Mouse (Mus musculus): Measurements from ENCODE around the gene Dixdc1. TPM values are rescaled to one million over a fixed set of nuclear protein-coding genes. Genes with fewer than 3 reads are reported as not detected.

The Dixdc1 gene
- polyA plus RNA-seq, 1 experiment from 2014 or later, result 18.6 TPM

DNA sequence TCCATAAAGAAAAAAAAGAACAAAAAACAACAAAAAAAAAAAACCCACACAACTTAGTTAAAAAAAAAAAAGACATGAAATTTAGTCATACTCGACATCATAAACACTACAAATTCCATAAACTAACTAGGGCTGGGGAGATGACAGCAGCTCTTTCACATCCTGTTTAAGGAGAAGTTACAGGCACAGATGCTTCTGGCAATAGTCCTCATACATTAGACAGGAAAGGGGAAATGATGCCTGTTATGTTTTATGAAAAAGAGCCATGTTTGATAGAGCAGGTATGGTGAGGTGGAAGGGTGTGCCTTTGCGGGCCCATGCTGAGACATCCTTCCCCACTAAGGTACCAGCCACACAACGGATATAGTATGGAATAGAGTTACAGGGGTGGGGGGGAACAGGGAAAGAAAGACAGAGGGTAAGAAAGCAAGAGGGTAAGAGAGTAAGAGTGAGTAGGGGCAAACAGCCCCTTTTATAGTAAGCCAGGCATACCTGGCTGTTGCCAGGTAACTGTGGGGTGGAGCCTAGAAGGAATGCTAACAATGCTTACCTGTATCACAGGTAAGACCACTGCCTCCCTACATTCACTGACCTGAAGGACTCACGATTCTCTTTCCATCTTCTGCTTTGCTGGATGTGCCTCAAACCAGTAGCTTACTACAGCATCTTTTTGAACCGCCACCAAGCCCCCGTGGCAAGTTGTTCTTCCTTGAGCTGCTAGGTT is 22.4 kb upstream of the Dixdc1 start:
- WGBS, result 72% methylated on average over 6 of the region's 6 CpGs

DNA sequence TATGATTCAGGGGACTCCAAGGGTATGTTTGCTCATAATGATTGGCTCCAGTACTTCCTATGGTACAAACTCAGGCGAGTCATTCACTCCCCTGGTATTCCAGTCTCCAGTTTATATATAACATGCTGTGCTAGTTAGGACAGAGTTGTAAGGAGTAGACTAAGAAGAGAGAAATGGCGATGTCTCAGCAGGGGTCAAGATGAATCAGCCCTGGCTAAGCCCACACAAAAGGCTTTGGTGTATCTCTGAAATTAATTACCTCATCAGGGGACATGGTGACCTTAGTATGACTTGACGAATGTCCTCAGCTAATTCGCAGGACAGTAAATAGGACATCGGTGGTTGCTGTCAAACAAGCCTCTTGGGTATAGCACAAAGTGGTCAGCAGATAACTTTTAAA is 17.4 kb upstream of the Dixdc1 start:
- no peaks in the 10 kb centered on the region for H3K4me1 ChIP-seq
- H3K4me2 ChIP-seq, result no peak overlapping the region
- H3K9me3 ChIP-seq, result no peaks in the 10 kb centered on the region
- H3K36me3 ChIP-seq (replicated peaks), result no peaks in the 10 kb centered on the region
- no peak overlapping the region for H3K4me3 ChIP-seq (replicated peaks)
- H3K27ac ChIP-seq, result no peak overlapping the region
- no peak overlapping the region for H3K9ac ChIP-seq
- H3K27me3 ChIP-seq, result 0 out of 2 replicates have a peak, but pooled peaks cover 8% of the 10 kb centered on the region
- no peak for ATAC-seq (ENCODE audit: low FRiP score)
- 44% methylated on average over 5 of the region's 5 CpGs for WGBS

More for the DNA sequence above, 22.4 kb upstream of the Dixdc1 start:
- Histone ChIP-seq H3K9ac (no peak overlapping the region), H3K4me2 (no peak overlapping the region), H3K4me3 (replicated peaks) (no peak overlapping the region), H3K36me3 (replicated peaks) (no peaks in the 10 kb centered on the region), H3K4me1 (no peaks in the 10 kb centered on the region), H3K9me3 (no peaks in the 10 kb centered on the region), H3K27ac (no peak overlapping the region), H3K27me3 (0 out of 2 replicates have a peak, but pooled peaks cover 5% of the 10 kb centered on the region)
- ATAC-seq (ENCODE audit: low FRiP score), result no peak

DNA sequence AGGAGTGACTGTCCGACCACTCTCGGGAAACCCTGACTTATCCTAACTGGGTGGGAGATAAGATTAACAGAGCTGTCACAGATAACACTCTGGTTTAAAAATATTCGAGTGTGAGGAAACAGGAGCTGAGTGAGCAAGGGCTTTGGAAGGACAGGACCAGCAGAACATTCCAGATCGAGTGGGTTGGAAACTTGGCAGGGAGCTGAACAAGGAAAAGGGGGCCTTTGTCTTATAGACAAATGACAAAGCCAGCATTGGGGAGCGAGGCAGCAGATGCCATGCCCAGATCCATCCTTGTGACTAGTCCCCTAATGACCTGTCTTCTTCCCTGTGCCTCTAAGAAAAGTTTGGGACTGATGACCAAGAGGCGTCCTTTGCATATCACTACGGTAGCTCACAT is 14.6 kb upstream of the Dixdc1 start:
- no peaks in the 10 kb centered on the region for H3K36me3 ChIP-seq (replicated peaks)
- WGBS, result 78% methylated on average over 7 of the region's 7 CpGs
- H3K9me3 ChIP-seq, result no peaks in the 10 kb centered on the region
- ATAC-seq (ENCODE audit: low FRiP score), result no peak
- H3K27me3 ChIP-seq, result peaks cover 8% of the 10 kb centered on the region; the same call in 1 of the 2 replicates
- H3K9ac ChIP-seq, result no peak overlapping the region
- no peak overlapping the region for H3K27ac ChIP-seq
- no peaks in the 10 kb centered on the region for H3K4me1 ChIP-seq
- H3K4me2 ChIP-seq, result no peak overlapping the region
- no peak overlapping the region for H3K4me3 ChIP-seq (replicated peaks)

DNA sequence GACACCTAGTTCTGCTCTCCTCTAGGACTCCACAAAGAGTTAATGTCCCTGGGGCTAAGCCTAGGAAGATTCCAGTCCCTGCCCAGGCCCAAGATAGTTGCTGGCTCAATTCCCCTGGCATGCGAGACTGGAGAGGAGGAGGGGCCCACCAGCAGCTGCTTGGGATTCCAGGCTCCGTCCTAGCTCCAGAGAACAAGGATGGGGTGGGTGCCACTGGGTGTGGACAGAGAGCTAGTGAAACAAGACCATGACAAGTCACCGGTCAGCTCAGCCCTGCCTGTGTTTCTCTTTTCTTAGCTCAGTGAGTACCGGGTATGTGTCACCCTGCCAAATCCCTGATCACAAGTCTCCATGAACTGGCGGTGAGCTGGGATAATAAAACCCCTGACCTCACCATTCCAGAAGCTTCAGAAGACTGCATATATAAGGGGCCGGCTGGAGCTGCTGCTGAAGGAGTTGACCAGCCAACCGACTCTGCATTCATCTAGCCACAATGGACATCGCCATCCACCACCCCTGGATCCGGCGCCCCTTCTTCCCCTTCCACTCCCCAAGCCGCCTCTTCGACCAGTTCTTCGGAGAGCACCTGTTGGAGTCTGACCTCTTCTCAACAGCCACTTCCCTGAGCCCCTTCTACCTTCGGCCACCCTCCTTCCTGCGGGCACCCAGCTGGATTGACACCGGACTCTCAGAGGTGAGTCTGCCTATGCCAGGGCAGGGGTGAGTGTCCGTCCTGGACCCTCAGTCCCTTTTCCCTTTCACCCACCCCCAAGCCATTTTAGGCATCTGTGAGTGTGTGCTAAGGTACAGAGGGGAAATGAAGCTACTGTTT is 13.7 kb upstream of the Dixdc1 start:
- H3K36me3 ChIP-seq (replicated peaks), result no peaks in the 10 kb centered on the region
- H3K27ac ChIP-seq, result no peak overlapping the region
- ATAC-seq (ENCODE audit: low FRiP score), result no peak
- no peak overlapping the region for H3K4me3 ChIP-seq (replicated peaks)
- no peak overlapping the region for H3K9ac ChIP-seq
- H3K4me2 ChIP-seq, result no peak overlapping the region
- H3K9me3 ChIP-seq, result no peaks in the 10 kb centered on the region
- no peaks in the 10 kb centered on the region for H3K4me1 ChIP-seq
- 77% methylated on average over 17 of the region's 17 CpGs for WGBS
- peaks cover 8% of the 10 kb centered on the region; the same call in 1 of the 2 replicates for H3K27me3 ChIP-seq

DNA sequence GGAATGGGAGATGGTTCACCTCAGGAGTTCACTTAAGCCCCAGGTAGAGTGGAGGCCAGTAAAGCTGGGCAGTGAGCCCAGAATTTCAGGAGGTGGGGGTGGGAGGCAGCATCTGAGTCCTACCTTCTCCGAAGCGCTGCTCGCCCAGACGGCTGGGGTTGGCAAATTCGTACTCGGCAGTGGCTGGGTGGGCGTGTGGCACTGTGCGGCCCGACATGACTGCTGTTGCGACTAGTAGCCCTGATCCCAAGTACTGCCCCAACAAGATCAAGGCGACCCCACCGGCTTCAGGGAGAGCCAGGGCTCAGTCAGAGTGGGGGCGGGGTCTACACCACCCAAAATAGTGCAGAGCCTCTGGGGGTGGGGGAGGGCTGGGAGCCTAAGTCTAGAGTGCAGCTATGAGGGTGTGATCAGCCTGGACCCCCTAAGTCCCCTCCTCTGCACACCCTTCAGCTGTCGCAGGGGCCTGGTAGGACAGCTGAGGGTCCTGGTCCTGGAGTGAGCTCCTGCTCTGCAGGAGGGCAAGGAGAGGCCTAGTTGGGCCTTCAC is 12.8 kb upstream of the Dixdc1 start, which contains the start of gene Hspb2:
Gene Hspb2, minus strand, starts transcription at position 301 of the 549 bp plus-strand sequence.
- H3K9me3 ChIP-seq, result no peaks in the 10 kb centered on the region
- no peak within 1 kb of the TSS for H3K9ac ChIP-seq
- no peaks in the 10 kb centered on the region for H3K4me1 ChIP-seq
- no peaks in the 10 kb centered on the region for H3K36me3 ChIP-seq (replicated peaks)
- H3K27me3 ChIP-seq, result peaks cover 12% of the 10 kb centered on the region
- H3K4me3 ChIP-seq (replicated peaks), result no peak within 1 kb of the TSS
- no peak within 1 kb of the TSS for H3K27ac ChIP-seq
- ATAC-seq (ENCODE audit: low FRiP score), result no peak
- H3K4me2 ChIP-seq, result no peak within 1 kb of the TSS
- WGBS, result 69% methylated on average over 14 of the region's 14 CpGs

DNA sequence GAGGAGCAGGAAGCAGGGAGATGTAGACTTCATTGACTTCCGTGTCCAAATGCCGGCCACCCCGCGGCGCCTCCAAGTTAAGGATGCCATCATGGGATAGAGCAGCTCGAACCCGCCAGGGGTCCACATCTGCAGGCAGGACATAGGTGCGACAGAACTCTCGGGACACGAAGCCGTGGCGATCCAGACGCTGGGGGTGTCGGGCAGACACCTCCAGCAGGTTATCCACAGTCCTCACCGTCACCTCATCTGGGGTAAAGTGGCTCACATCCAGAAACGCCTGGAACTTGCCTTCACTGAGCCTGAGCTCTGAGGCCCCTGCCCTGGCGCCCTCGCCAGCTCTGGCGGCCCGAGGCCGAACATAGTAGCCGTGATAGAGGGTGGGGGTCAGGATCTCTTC is 12.0 kb upstream of the Dixdc1 start, which contains the start of gene Cryab:
Gene Cryab, plus strand, starts transcription at position 3 of the 400 bp plus-strand sequence.
- WGBS, result 74% methylated on average over 22 of the region's 22 CpGs
- H3K9ac ChIP-seq, result no peak within 1 kb of the TSS

DNA sequence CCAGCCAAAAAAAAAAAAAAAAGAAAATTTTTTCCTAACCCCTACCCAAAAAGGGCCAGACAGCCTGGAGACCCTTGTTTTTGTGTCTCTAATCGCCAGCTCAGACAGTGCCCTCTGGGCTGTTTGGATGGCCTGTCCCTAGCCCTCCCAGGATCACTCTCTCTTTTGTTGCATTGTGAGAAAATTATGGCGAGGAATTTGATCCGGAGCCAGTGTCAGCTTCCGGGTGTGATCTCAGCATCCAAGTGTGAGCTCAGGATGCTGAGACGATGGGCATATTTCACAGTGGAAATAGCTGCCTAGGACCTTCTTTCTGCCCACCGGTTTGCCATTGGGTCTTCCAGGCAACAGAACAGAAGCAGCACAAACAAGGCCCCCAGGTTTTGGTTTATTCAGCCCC is 11.4 kb upstream of the Dixdc1 start:
- Histone ChIP-seq H3K9ac (no peak overlapping the region), H3K27ac (no peak overlapping the region), H3K36me3 (replicated peaks) (no peaks in the 10 kb centered on the region), H3K4me3 (replicated peaks) (no peak overlapping the region), H3K4me1 (peaks cover 7% of the 10 kb centered on the region), H3K4me2 (no peak overlapping the region), H3K9me3 (no peaks in the 10 kb centered on the region), H3K27me3 (peaks cover 26% of the 10 kb centered on the region)
- 80% methylated on average over 6 of the region's 6 CpGs for WGBS
- no peak for ATAC-seq (ENCODE audit: low FRiP score)

More for the DNA sequence above, 12.0 kb upstream of the Dixdc1 start, which contains the start of gene Cryab:
- H3K27me3 ChIP-seq, result peaks cover 20% of the 10 kb centered on the region
- H3K36me3 ChIP-seq (replicated peaks), result no peaks in the 10 kb centered on the region
- no peak within 1 kb of the TSS for H3K4me3 ChIP-seq (replicated peaks)
- no peak within 1 kb of the TSS for H3K27ac ChIP-seq
- H3K4me2 ChIP-seq, result no peak within 1 kb of the TSS
- no peak for ATAC-seq (ENCODE audit: low FRiP score)
- peaks cover 2% of the 10 kb centered on the region for H3K4me1 ChIP-seq
- H3K9me3 ChIP-seq, result no peaks in the 10 kb centered on the region

DNA sequence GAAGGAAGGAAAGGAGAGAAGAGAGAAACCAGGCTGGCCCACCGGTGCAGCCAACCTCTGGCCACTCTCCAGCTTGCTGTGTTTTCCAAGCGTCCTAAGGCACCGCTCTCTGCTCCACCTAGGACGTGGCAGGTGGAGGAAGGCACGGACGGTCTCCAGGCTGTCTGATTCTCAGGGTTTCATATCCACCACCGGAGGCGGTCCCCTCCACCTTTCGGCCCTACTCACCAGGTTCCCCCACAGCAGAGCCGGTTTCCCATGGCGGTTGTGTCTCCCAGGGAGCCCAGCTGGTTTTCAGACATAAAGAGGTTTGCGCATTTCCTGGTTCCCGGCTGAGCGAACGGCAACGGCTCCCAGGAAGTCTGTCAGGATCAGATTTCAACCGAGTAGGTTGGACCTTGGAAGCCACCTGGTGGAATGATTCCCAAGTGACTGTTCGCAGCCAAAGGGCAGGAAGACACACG is 6.9 kb upstream of the Dixdc1 start, which contains the start of gene 2310030G06Rik:
Gene 2310030G06Rik, minus strand, starts transcription at position 323 of the 464 bp plus-strand sequence.
- Histone ChIP-seq H3K27me3 (peaks cover 23% of the 10 kb centered on the region), H3K27ac (no peak within 1 kb of the TSS), H3K9me3 (no peaks in the 10 kb centered on the region), H3K4me3 (replicated peaks) (peak within 1 kb of the TSS; percentile 38), H3K36me3 (replicated peaks) (no peaks in the 10 kb centered on the region), H3K4me2 (peak within 1 kb of the TSS; percentile 57), H3K4me1 (peaks cover 7% of the 10 kb centered on the region), H3K9ac (peak within 1 kb of the TSS; percentile 38; the same call in 1 of the 2 replicates)
- WGBS, result 2% methylated on average over 19 of the region's 19 CpGs
- no peak; the same call in 1 of the 2 replicates for ATAC-seq (ENCODE audit: low FRiP score)

DNA sequence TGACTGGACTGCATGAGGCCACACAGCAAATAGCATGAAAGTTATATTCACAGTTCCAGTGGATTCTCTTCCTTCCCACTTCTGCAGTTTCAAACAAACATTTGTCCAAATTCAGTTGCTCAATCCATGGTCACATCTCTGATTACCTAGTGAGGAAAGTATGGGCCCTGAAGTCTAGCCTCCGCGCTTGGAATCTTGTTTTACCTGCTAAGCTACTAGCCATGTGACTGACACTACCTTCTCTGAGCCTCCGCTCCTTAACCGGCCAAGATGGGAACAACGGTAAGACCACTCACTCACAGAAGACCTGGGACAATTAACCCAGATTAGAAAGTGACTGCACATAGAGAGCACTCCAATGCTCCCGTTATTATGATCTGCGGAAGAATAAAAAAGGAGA is 6.5 kb upstream of the Dixdc1 start:
- peak overlapping the region; percentile 38 for H3K4me3 ChIP-seq (replicated peaks)
- H3K36me3 ChIP-seq (replicated peaks), result no peaks in the 10 kb centered on the region
- peak overlapping the region; percentile 57 for H3K4me2 ChIP-seq
- peaks cover 21% of the 10 kb centered on the region for H3K27me3 ChIP-seq
- whole genome bisulfite sequencing, result 14% methylated on average over 7 of the region's 7 CpGs
- peaks cover 7% of the 10 kb centered on the region for H3K4me1 ChIP-seq
- H3K9me3 ChIP-seq, result no peaks in the 10 kb centered on the region
- no peak overlapping the region for H3K27ac ChIP-seq
- H3K9ac ChIP-seq, result 0 out of 2 replicates have a peak overlapping the region, but pooled peaks have one; percentile 38
- no peak for ATAC-seq (ENCODE audit: low FRiP score)

DNA sequence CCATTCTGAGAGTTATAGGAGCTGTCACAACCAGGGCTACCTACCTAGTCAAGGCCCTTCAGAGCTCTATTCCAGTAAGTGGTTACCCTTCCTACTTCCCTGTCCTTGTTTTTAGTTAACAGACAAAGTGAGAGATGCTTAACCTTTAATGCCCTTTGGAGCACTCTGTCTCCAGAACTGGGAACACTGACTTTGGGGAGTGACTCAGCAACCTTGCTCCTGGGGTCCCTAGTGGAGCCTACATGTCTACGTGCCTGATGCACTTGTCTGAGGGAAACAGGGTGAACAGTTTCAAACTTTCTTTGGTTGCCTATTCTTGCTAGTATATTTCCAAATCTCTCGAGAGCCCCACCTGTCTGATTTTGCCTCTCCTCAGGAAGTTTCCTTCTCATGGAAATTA is 3.4 kb upstream of the Dixdc1 start:
- ATAC-seq (ENCODE audit: low FRiP score), result no peak
- Histone ChIP-seq H3K9ac (no peak overlapping the region), H3K27me3 (peaks cover 21% of the 10 kb centered on the region), H3K9me3 (no peaks in the 10 kb centered on the region), H3K36me3 (replicated peaks) (no peaks in the 10 kb centered on the region), H3K27ac (no peak overlapping the region), H3K4me3 (replicated peaks) (no peak overlapping the region), H3K4me1 (peaks cover 19% of the 10 kb centered on the region), H3K4me2 (no peak overlapping the region)
- 68% methylated on average over 2 of the region's 2 CpGs for WGBS

DNA sequence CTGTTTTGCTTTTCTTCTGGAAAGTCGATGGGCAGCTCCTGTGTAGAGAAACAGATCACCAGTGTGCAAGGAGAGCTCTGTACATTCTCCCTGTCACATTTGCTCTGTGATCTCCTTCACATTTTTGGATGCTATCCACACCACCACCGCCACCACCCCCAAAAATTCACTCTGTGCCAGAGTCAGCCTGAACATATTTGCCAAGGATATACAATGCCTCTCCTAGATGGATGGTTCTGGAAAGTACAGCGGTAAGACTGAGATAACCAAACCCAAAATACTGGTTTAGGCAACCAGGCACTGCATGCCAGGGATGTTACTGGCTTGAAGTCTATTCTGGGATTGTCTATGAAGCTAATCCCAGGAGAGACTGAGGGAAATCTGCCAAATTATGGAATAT is 2.9 kb upstream of the Dixdc1 start:
- peaks cover 17% of the 10 kb centered on the region; the same call in 1 of the 2 replicates for H3K27me3 ChIP-seq
- 78% methylated on average over 3 of the region's 3 CpGs for WGBS
- no peaks in the 10 kb centered on the region for H3K9me3 ChIP-seq
- no peak overlapping the region for H3K27ac ChIP-seq
- H3K4me1 ChIP-seq, result peaks cover 19% of the 10 kb centered on the region
- no peak for ATAC-seq (ENCODE audit: low FRiP score)
- no peaks in the 10 kb centered on the region for H3K36me3 ChIP-seq (replicated peaks)
- no peak overlapping the region for H3K4me2 ChIP-seq
- H3K9ac ChIP-seq, result no peak overlapping the region
- H3K4me3 ChIP-seq (replicated peaks), result no peak overlapping the region
